Mouse (Mus musculus): ENCODE measurements around the gene Slc2a4.

DNA sequence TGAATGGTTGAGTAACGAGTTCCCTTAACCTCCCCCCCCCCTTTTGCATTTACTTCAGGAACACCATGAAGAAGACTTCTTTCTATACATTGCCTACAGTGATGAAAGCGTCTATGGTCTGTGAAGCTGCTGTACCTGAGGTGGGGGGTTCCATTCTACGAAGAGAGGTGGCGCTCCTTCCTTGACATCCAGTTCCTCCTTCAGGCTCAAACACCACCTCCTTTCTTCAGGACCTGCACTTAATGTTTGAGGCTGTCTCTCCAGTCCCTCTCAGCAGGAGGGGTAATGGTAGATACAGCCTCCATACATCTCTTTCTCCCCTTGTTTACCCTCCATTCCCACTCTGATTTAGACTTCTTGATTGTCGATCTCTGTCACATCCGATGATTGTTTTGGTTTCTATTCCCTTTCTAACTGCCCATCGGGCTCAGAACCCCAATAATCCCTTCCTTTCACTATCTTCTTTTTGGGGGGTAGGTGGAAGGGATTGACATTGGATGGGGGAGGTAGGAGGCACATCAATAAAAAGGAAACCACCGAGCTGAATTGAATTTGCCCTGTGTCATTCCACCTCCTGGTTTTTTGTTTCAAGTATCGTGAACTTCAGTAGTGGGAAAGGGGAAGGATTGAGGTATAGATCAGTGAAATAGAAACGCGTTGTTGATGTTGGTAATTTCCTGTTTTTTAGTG, 46.6 kb upstream of the Slc2a4 start:
- TF ChIP-seq CTCF (IDR thresholded peaks at IDR 0.05; ENCODE audit: low read depth) = 0 out of 2 replicates have a peak, but pooled peaks have one; percentile 33
- no peak for TF ChIP-seq EP300 (IDR thresholded peaks at IDR 0.05; ENCODE audit: low read depth)

Measured in liver, embryonic 14.5 days (tissue).